Mouse (Mus musculus) thymus, postnatal 0 days (tissue): ENCODE results near the gene AC134908.4. TPM values are rescaled to one million over a fixed set of nuclear protein-coding genes. Genes with fewer than 3 reads are reported as not detected.
A peak's percentile ranks its signal among the peaks of the same experiment; 100 is the strongest.

Experiments used
- DNase-seq: peaks from one replicate; pipeline ENCODE4 v3.0.0-alpha.2; 2015; ENCODE audit warnings: low spot score
- polyA plus RNA-seq: library from polyadenylated mRNA; unstranded; fragments of >200 nt; fragmentation: Nextera tagmentation; extraction: Ambion mirVana; gene quantifications from 2 replicates; pipeline ENCODE4 v1.2.1, GENCODE M21; 2015

The AC134908.4 gene
- polyA plus RNA-seq, 1 experiment from 2014 or later: not detected

- no peak for DNase-seq
Observed at GRCm38 (mm10) chr17:25831451-25832281, 36.2 kb upstream of the AC134908.4 start.

GRCm38 (mm10) chr17:25830806-25831431 lies 35.5 kb upstream of the AC134908.4 start:
- no peak for DNase-seq

- DNase-seq: no peak
Observed at GRCm38 (mm10) chr17:25830200-25830753, 34.8 kb upstream of the AC134908.4 start.

GRCm38 (mm10) chr17:25829558-25830017 lies 34.1 kb upstream of the AC134908.4 start:
- DNase-seq: no peak

- DNase-seq: peak; percentile 81
Observed at GRCm38 (mm10) chr17:25828712-25829557, 33.5 kb upstream of the AC134908.4 start, which contains the start of gene Jmjd8. Jmjd8 (plus strand) TSS chr17:25828867.

GRCm38 (mm10) chr17:25828223-25828594 lies 32.8 kb upstream of the AC134908.4 start:
- peak; percentile 22 for DNase-seq

- DNase-seq: no peak
Observed at GRCm38 (mm10) chr17:25827546-25828222, 32.2 kb upstream of the AC134908.4 start.

GRCm38 (mm10) chr17:25827011-25827410 lies 31.6 kb upstream of the AC134908.4 start:
- DNase-seq: no peak

- no peak for DNase-seq
Observed at GRCm38 (mm10) chr17:25825984-25826570, 30.6 kb upstream of the AC134908.4 start.

GRCm38 (mm10) chr17:25825311-25825710 lies 29.9 kb upstream of the AC134908.4 start:
- no peak for DNase-seq

- no peak for DNase-seq
Observed at GRCm38 (mm10) chr17:25824362-25825142, 29.1 kb upstream of the AC134908.4 start.

- DNase-seq: peak; percentile 89
Observed at GRCm38 (mm10) chr17:25823452-25823851, 28.0 kb upstream of the AC134908.4 start, which contains the start of gene Wdr24. Wdr24 (plus strand) TSS chr17:25823627.

GRCm38 (mm10) chr17:25818851-25819780 lies 23.7 kb upstream of the AC134908.4 start:
- no peak for DNase-seq

GRCm38 (mm10) chr17:25817662-25818061 lies 22.2 kb upstream of the AC134908.4 start:
- no peak for DNase-seq

GRCm38 (mm10) chr17:25813471-25813870 lies 18.0 kb upstream of the AC134908.4 start:
- peak; percentile 83 for DNase-seq

GRCm38 (mm10) chr17:25810890-25811289 lies 15.4 kb upstream of the AC134908.4 start:
- DNase-seq: no peak

GRCm38 (mm10) chr17:25809606-25810340 lies 14.3 kb upstream of the AC134908.4 start:
- DNase-seq: no peak
